Mouse (Mus musculus): Measurements from ENCODE around the gene Sowaha. TPM values are rescaled to one million over a fixed set of nuclear protein-coding genes. Genes with fewer than 3 reads are reported as not detected.

Sowaha gene
- polyA plus RNA-seq (2014; fragmentation: Illumina TruSeq; extraction: RNeasy Lipid Tissue Mini Kit (QIAGEN cat#74804); ENCODE audit: low read depth, low replicate concordance) = not detected

GRCm38 (mm10) chr11:53479783-53480301, at the start of gene Sowaha, which contains the start of gene Gm9945:
Gene Sowaha, minus strand, starts transcription at chr11:53480274.
Gene Gm9945, plus strand, starts transcription at chr11:53480166.

GRCm38 (mm10) chr11:53519207-53520121, 39.4 kb upstream of the Sowaha start, which contains the start of gene Sept8:
Gene Sept8, plus strand, starts transcription at chr11:53519257.

GRCm38 (mm10) chr11:53469968-53470695, 9.9 kb downstream of the Sowaha start, which contains the start of gene Gm9837:
Gene Gm9837, minus strand, starts transcription at chr11:53470479.

GRCm38 (mm10) chr11:53456474-53457371, 23.4 kb downstream of the Sowaha start, which contains the start of the genes Gm10447 and Shroom1:
Gene Gm10447, minus strand, starts transcription at chr11:53457110.
Gene Shroom1, plus strand, starts transcription at chr11:53457205.

GRCm38 (mm10) chr11:53430670-53431346, 49.3 kb downstream of the Sowaha start, which contains the start of the genes Uqcrq and Gdf9:
Gene Uqcrq, minus strand, starts transcription at chr11:53430831.
Gene Gdf9, plus strand, starts transcription at chr11:53431023.

Other genes with a start within 250 kb of the Sowaha start
- 116 TPM for gene Hspa4, start 179.8 kb downstream of the Sowaha start, polyA plus RNA-seq (2014; fragmentation: Illumina TruSeq; extraction: RNeasy Lipid Tissue Mini Kit (QIAGEN cat#74804); ENCODE audit: low read depth, low replicate concordance)
- 10.5 TPM for gene Zcchc10, start 155.6 kb downstream of the Sowaha start, polyA plus RNA-seq (2014; fragmentation: Illumina TruSeq; extraction: RNeasy Lipid Tissue Mini Kit (QIAGEN cat#74804); ENCODE audit: low read depth, low replicate concordance)
- 29.2 TPM for gene Aff4, start 129.4 kb downstream of the Sowaha start, polyA plus RNA-seq (2014; fragmentation: Illumina TruSeq; extraction: RNeasy Lipid Tissue Mini Kit (QIAGEN cat#74804); ENCODE audit: low read depth, low replicate concordance)
- gene Leap2, start 57.1 kb downstream of the Sowaha start, polyA plus RNA-seq (2014; fragmentation: Illumina TruSeq; extraction: RNeasy Lipid Tissue Mini Kit (QIAGEN cat#74804); ENCODE audit: low read depth, low replicate concordance) = not detected
- 1,517 TPM for gene Uqcrq, start 49.4 kb downstream of the Sowaha start, polyA plus RNA-seq (2014; fragmentation: Illumina TruSeq; extraction: RNeasy Lipid Tissue Mini Kit (QIAGEN cat#74804); ENCODE audit: low read depth, low replicate concordance)
- gene Gdf9, start 49.3 kb downstream of the Sowaha start, polyA plus RNA-seq (2014; fragmentation: Illumina TruSeq; extraction: RNeasy Lipid Tissue Mini Kit (QIAGEN cat#74804); ENCODE audit: low read depth, low replicate concordance) = 0.50 TPM
- gene Gm10447, start 23.2 kb downstream of the Sowaha start, polyA plus RNA-seq (2014; fragmentation: Illumina TruSeq; extraction: RNeasy Lipid Tissue Mini Kit (QIAGEN cat#74804); ENCODE audit: low read depth, low replicate concordance) = not detected
- gene Shroom1, start 23.1 kb downstream of the Sowaha start, polyA plus RNA-seq (2014; fragmentation: Illumina TruSeq; extraction: RNeasy Lipid Tissue Mini Kit (QIAGEN cat#74804); ENCODE audit: low read depth, low replicate concordance) = 0.55 TPM
- not detected for gene Gm9837, start 9.8 kb downstream of the Sowaha start, polyA plus RNA-seq (2014; fragmentation: Illumina TruSeq; extraction: RNeasy Lipid Tissue Mini Kit (QIAGEN cat#74804); ENCODE audit: low read depth, low replicate concordance)
- not detected for gene Gm9945, start 108 bp downstream of the Sowaha start, polyA plus RNA-seq (2014; fragmentation: Illumina TruSeq; extraction: RNeasy Lipid Tissue Mini Kit (QIAGEN cat#74804); ENCODE audit: low read depth, low replicate concordance)
- 35.5 TPM for gene Sept8, start 39.0 kb upstream of the Sowaha start, polyA plus RNA-seq (2014; fragmentation: Illumina TruSeq; extraction: RNeasy Lipid Tissue Mini Kit (QIAGEN cat#74804); ENCODE audit: low read depth, low replicate concordance)
- gene Kif3a, start 87.1 kb upstream of the Sowaha start, polyA plus RNA-seq (2014; fragmentation: Illumina TruSeq; extraction: RNeasy Lipid Tissue Mini Kit (QIAGEN cat#74804); ENCODE audit: low read depth, low replicate concordance) = 10.6 TPM
- not detected for gene Il4, start 138.4 kb upstream of the Sowaha start, polyA plus RNA-seq (2014; fragmentation: Illumina TruSeq; extraction: RNeasy Lipid Tissue Mini Kit (QIAGEN cat#74804); ENCODE audit: low read depth, low replicate concordance)
- gene Il13, start 154.4 kb upstream of the Sowaha start, polyA plus RNA-seq (2014; fragmentation: Illumina TruSeq; extraction: RNeasy Lipid Tissue Mini Kit (QIAGEN cat#74804); ENCODE audit: low read depth, low replicate concordance) = not detected
- gene Rad50, start 227.0 kb upstream of the Sowaha start, polyA plus RNA-seq (2014; fragmentation: Illumina TruSeq; extraction: RNeasy Lipid Tissue Mini Kit (QIAGEN cat#74804); ENCODE audit: low read depth, low replicate concordance) = 5.3 TPM
- gene Il5, start 240.5 kb upstream of the Sowaha start, polyA plus RNA-seq (2014; fragmentation: Illumina TruSeq; extraction: RNeasy Lipid Tissue Mini Kit (QIAGEN cat#74804); ENCODE audit: low read depth, low replicate concordance) = not detected